Mouse (Mus musculus) midbrain, postnatal 0 days (tissue): Measurements from ENCODE around the gene Ncor2. TPM values are rescaled to one million over a fixed set of nuclear protein-coding genes. Genes with fewer than 3 reads are reported as not detected.

Experiments used
- ATAC-seq: fragments of 200-750 bp; cut with Nextera tagmentation; 2 replicates; pipeline ENCODE4 v1.8.0; 2017; ENCODE audit warnings: moderate number of reproducible peaks, mild to moderate bottlenecking, moderate TSS enrichment, moderate library complexity; ENCODE audit not compliant: low FRiP score
- DNase-seq: peaks from one replicate; pipeline ENCODE4 v3.0.0-alpha.2; 2015; ENCODE audit warnings: low spot score
- H3K27ac ChIP-seq: fragments of 300-500 bp; sonication (generic); 2 replicates; pipeline ENCODE4 v1.5.1; 2014; ENCODE audit warnings: low read depth, mild to moderate bottlenecking, low read length, mixed read lengths
- H3K27me3 ChIP-seq: fragments of 300-500 bp; sonication (generic); 2 replicates; pipeline ENCODE4 v1.6.1; 2014; ENCODE audit warnings: low read length, control low read depth, mixed read lengths; ENCODE audit not compliant: insufficient read depth
- H3K36me3 ChIP-seq: fragments of 300-500 bp; sonication (generic); 2 replicates; pipeline ENCODE4 v1.6.1; 2014; ENCODE audit warnings: low read length, control low read depth, mixed read lengths; ENCODE audit not compliant: insufficient read depth
- H3K4me1 ChIP-seq: fragments of 300-500 bp; sonication (generic); 2 replicates; pipeline ENCODE4 v1.6.1; 2014; ENCODE audit warnings: mild to moderate bottlenecking, control low read depth, antibody characterized with exemption, low read length, mixed read lengths; ENCODE audit not compliant: insufficient read depth
- H3K4me2 ChIP-seq: fragments of 300-500 bp; sonication (generic); 2 replicates; pipeline ENCODE4 v1.6.1; 2014; ENCODE audit warnings: low read depth, mild to moderate bottlenecking, low read length, mixed read lengths; ENCODE audit not compliant: poor library complexity, severe bottlenecking
- H3K4me3 ChIP-seq: fragments of 300-500 bp; sonication (generic); 2 replicates; pipeline ENCODE4 v1.5.1; 2014; ENCODE audit warnings: low read depth, mild to moderate bottlenecking, low read length, moderate library complexity
- H3K9ac ChIP-seq: fragments of 300-500 bp; sonication (generic); replicated peaks from 2 replicates; pipeline ENCODE4 v1.6.1; 2014; ENCODE audit warnings: mild to moderate bottlenecking, low read length, moderate library complexity, mixed read lengths; ENCODE audit not compliant: poor library complexity, severe bottlenecking
- H3K9me3 ChIP-seq: fragments of 300-500 bp; sonication (generic); 2 replicates; pipeline ENCODE4 v1.6.1; 2016; ENCODE audit warnings: low read length, control low read depth
- CTCF ChIP-seq: IDR thresholded peaks from 2 replicates; pipeline ENCODE4 v1.5.1; 2016; ENCODE audit warnings: antibody characterized with exemption, mild to moderate bottlenecking
- WGBS: fragments of 180-500 bp; shearing (Covaris S2); extraction: QIAGEN DNeasy Blood & Tissue Kit; methylation state at CpG from one replicate; pipeline ENCODE4 v1.1.7; 2014; 5-methylcytosine and 5-hydroxymethylcytosine counted together
- polyA plus RNA-seq: library from polyadenylated mRNA; unstranded; fragments of >200 nt; fragmentation: Nextera tagmentation; extraction: Ambion mirVana; gene quantifications from 2 replicates; pipeline ENCODE4 v1.2.1, GENCODE M21; 2015
- total RNA-seq: library from RNA; depleted of rRNA; stranded (reverse); fragments of >200 nt; gene quantifications from 2 replicates; pipeline ENCODE4 v1.2.3, GENCODE M21; 2014

Ncor2 gene
- total and polyA plus RNA-seq, 2 experiments from 2014 or later, result 17.8 to 22.8 TPM

- 84% methylated on average over 4 of the region's 4 CpGs for WGBS
- ATAC-seq, result no peak
- no peak overlapping the region for H3K9ac ChIP-seq
- no peak for TF ChIP-seq CTCF
- H3K9me3 ChIP-seq, result no peaks in the 10 kb centered on the region
- peaks cover 77% of the 10 kb centered on the region for H3K4me1 ChIP-seq
- DNase-seq, result no peak
- H3K27me3 ChIP-seq, result no peaks in the 10 kb centered on the region
- no peak overlapping the region for H3K4me2 ChIP-seq
- H3K27ac ChIP-seq, result peak overlapping the region; percentile 27
- no peak overlapping the region for H3K4me3 ChIP-seq
- no peaks in the 10 kb centered on the region for H3K36me3 ChIP-seq
Measured at GRCm38 (mm10) chr5:125155451-125155850, 23.6 kb downstream of the Ncor2 start.

DNA sequence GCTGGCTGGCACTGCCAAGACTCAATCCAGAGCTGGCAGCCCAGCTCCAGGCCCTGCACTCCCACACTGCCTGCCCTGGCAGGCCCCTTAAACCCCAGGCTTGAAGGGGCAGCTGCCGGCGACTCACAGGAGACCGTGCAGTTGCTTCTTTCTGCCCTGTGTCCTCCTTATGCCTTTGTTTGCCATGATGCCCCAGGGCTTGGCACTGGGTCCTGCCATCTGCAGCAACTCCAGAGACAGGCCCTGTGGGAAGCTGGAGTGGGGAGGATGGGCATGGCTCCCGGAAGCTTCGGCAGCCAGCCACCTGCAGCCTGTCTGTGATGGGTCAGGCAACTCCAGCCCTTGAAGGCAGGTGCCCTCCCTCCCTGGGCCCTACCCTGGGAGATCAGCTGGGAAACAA, 24.0 kb downstream of the Ncor2 start:
- no peak overlapping the region for H3K4me3 ChIP-seq
- ATAC-seq (0 out of 2 replicates have a peak, but pooled peaks have one; percentile 12), DNase-seq (peak; percentile 91)
- whole genome bisulfite sequencing, result 50% methylated on average over 5 of the region's 5 CpGs
- no peaks in the 10 kb centered on the region for H3K9me3 ChIP-seq
- peak overlapping the region; percentile 27 for H3K27ac ChIP-seq
- H3K4me1 ChIP-seq, result peaks cover 72% of the 10 kb centered on the region
- no peak overlapping the region for H3K4me2 ChIP-seq
- H3K27me3 ChIP-seq, result no peaks in the 10 kb centered on the region
- TF ChIP-seq CTCF, result no peak
- H3K9ac ChIP-seq, result no peak overlapping the region
- H3K36me3 ChIP-seq, result no peaks in the 10 kb centered on the region

DNA sequence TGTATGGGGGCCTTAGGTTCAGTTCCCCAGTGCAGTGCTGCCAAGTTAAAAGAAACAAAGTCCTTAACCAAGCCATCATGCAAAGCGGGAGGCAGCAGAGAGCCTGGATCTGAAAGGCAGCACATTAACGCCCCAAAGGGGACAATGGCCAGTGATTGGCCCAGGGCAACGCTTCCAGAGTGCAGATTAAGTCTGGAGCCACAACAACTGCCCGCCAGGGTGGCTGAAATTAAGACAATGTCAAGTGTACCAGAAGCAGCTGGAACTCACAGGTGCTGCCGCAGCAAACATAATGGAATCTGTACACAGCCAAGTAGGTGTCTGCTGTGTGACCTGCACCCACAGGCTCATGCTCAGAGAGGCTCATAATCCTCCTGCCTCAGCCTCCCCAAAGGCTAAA, 24.8 kb downstream of the Ncor2 start:
- Histone ChIP-seq H3K4me2 (no peak overlapping the region), H3K27me3 (no peaks in the 10 kb centered on the region), H3K27ac (peak overlapping the region; percentile 27; the same call in 1 of the 2 replicates), H3K9me3 (no peaks in the 10 kb centered on the region), H3K9ac (no peak overlapping the region), H3K4me3 (no peak overlapping the region), H3K4me1 (peaks cover 64% of the 10 kb centered on the region), H3K36me3 (no peaks in the 10 kb centered on the region)
- ATAC-seq (no peak), DNase-seq (no peak)
- peak; percentile 25 for TF ChIP-seq CTCF
- whole genome bisulfite sequencing, result 40% methylated on average over 5 of the region's 5 CpGs

GRCm38 (mm10) chr5:125153201-125153816, 25.7 kb downstream of the Ncor2 start:
- WGBS, result 87% methylated on average over 11 of the region's 11 CpGs
- ATAC-seq (no peak), DNase-seq (no peak)
- H3K4me3 ChIP-seq, result no peak overlapping the region
- no peaks in the 10 kb centered on the region for H3K36me3 ChIP-seq
- H3K27me3 ChIP-seq, result no peaks in the 10 kb centered on the region
- no peaks in the 10 kb centered on the region for H3K9me3 ChIP-seq
- no peak overlapping the region for H3K27ac ChIP-seq
- peak; percentile 46 for TF ChIP-seq CTCF
- H3K9ac ChIP-seq, result no peak overlapping the region
- H3K4me1 ChIP-seq, result peaks cover 57% of the 10 kb centered on the region
- no peak overlapping the region for H3K4me2 ChIP-seq

DNA sequence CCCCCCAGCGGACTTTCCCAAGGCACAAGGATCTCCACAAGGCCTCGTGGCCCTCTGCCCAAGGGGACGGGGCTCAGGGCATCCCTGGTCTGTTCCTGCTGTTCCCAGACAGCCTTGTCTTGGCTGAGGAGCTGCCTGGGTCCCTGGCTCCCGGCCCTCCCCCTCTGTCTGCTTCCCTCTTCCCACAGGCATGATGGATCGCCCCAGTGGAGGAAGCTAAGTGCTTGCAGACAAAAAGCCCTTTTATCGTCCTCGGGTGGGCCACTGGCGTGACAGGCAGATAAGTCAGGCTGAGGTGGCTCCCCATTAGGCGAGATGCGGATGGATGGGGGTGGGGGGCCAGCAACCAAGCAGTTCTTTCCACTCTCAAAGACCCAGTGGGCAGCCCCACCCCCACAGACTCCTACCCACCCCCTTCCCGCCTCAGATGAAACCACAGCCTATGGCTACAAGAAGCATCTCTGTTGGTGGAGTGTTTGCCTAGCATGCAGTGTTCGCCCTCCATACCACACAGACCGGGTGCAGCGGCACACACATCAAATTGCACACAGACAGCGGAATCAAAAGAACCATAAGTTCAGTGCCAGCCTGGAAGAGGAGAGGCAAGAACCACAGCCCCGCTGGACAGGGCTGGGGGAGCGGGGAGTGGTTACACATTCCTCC, 27.0 kb downstream of the Ncor2 start:
- H3K9me3 ChIP-seq, result no peaks in the 10 kb centered on the region
- ATAC-seq (peak; percentile 65), DNase-seq (peak; percentile 87)
- H3K9ac ChIP-seq, result peak overlapping the region; percentile 60
- peak overlapping the region; percentile 72 for H3K27ac ChIP-seq
- H3K4me1 ChIP-seq, result peaks cover 46% of the 10 kb centered on the region
- WGBS, result 18% methylated on average over 17 of the region's 17 CpGs
- no peak overlapping the region for H3K4me2 ChIP-seq
- H3K36me3 ChIP-seq, result no peaks in the 10 kb centered on the region
- no peak for TF ChIP-seq CTCF
- H3K27me3 ChIP-seq, result no peaks in the 10 kb centered on the region
- no peak overlapping the region for H3K4me3 ChIP-seq

DNA sequence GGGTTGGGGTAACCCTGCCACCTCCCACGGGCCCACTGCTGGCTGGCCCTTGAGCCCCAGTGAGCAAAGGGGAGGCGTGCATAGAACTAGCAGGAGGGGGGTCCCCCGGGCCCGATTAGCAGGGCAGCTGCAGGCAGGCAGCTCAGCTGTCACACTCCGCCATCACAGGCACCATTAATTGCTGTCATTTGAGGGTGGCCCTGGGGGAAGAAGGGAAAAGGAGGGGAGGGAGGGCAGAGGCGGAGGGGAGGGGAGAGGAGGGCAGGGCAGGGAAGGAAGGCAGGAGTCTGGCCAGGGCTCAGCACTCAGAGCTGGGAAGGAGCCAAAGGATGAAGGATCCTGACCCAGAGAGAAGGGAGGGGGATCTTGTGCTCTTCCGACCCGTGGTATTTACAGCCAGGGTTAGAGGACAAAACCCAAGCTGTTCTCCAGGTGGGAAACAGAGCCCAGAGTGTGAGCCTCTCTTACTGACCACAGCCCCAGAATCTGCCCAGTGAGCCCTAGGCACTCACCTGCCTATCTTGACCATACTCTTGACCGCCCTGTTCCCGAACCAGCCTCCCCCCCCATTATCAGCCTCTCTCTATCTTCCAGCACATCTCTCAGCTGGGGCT, 28.0 kb downstream of the Ncor2 start:
- 0 out of 2 replicates have a peak, but pooled peaks have one; percentile 21 for ATAC-seq
- peak overlapping the region; percentile 60; the same call in 1 of the 2 replicates for H3K9ac ChIP-seq
- DNase-seq, result peak; percentile 71
- no peak overlapping the region for H3K4me3 ChIP-seq
- H3K36me3 ChIP-seq, result no peaks in the 10 kb centered on the region
- peak overlapping the region; percentile 72 for H3K27ac ChIP-seq
- 24% methylated on average over 10 of the region's 10 CpGs for WGBS
- no peaks in the 10 kb centered on the region for H3K9me3 ChIP-seq
- TF ChIP-seq CTCF, result no peak
- H3K4me1 ChIP-seq, result peaks cover 42% of the 10 kb centered on the region
- H3K27me3 ChIP-seq, result no peaks in the 10 kb centered on the region
- H3K4me2 ChIP-seq, result no peak overlapping the region
